Mouse (Mus musculus) neural tube, embryonic 14.5 days (tissue): ENCODE results near the gene Zdhhc5. TPM values are rescaled to one million over a fixed set of nuclear protein-coding genes. Genes with fewer than 3 reads are reported as not detected.

ENCODE experiments used
- ATAC-seq: fragments of 200-750 bp; cut with Nextera tagmentation; 2 replicates; pipeline ENCODE4 v1.8.0; 2017; ENCODE audit warnings: low read depth, mild to moderate bottlenecking, moderate TSS enrichment, moderate library complexity
- H3K27ac ChIP-seq: fragments of 300-500 bp; sonication (generic); 2 replicates; pipeline ENCODE4 v1.5.1; 2014; ENCODE audit warnings: low read depth, mild to moderate bottlenecking, control low read depth, low read length, moderate library complexity, mixed read lengths
- H3K27me3 ChIP-seq: fragments of 300-500 bp; sonication (generic); 2 replicates; pipeline ENCODE4 v1.6.1; 2014; ENCODE audit warnings: low read length; ENCODE audit not compliant: control insufficient read depth, insufficient read depth
- H3K36me3 ChIP-seq: fragments of 300-500 bp; sonication (generic); 2 replicates; pipeline ENCODE4 v1.6.1; 2014; ENCODE audit warnings: low read length, mixed read lengths; ENCODE audit not compliant: control insufficient read depth, insufficient read depth
- H3K4me1 ChIP-seq: fragments of 300-500 bp; sonication (generic); 2 replicates; pipeline ENCODE4 v1.6.1; 2014; ENCODE audit warnings: low read length; ENCODE audit not compliant: control insufficient read depth, insufficient read depth
- H3K4me2 ChIP-seq: fragments of 300-500 bp; sonication (generic); 2 replicates; pipeline ENCODE4 v1.6.1; 2014; ENCODE audit warnings: mild to moderate bottlenecking, low read depth, low read length, control low read depth
- H3K4me3 ChIP-seq: fragments of 300-500 bp; sonication (generic); 2 replicates; pipeline ENCODE4 v1.5.1; 2014; ENCODE audit warnings: low read depth, low read length, control low read depth, mixed read lengths
- H3K9ac ChIP-seq: fragments of 300-500 bp; sonication (generic); replicated peaks from 2 replicates; pipeline ENCODE4 v1.6.1; 2014; ENCODE audit warnings: low read depth, mild to moderate bottlenecking, control low read depth, low read length, mixed read lengths
- H3K9me3 ChIP-seq: fragments of 300-500 bp; sonication (generic); 2 replicates; pipeline ENCODE4 v1.6.1; 2016; ENCODE audit warnings: low read length; ENCODE audit not compliant: control insufficient read depth
- WGBS: fragments of 180-500 bp; shearing (Covaris S2); extraction: QIAGEN DNeasy Blood & Tissue Kit; methylation state at CpG from one replicate; pipeline ENCODE4 v1.1.7; 2014; 5-methylcytosine and 5-hydroxymethylcytosine counted together
- polyA plus RNA-seq: library from polyadenylated mRNA; unstranded; fragments of >200 nt; fragmentation: Nextera tagmentation; extraction: Ambion mirVana; gene quantifications from 2 replicates; pipeline ENCODE4 v1.2.1, GENCODE M21; 2014

Gene Zdhhc5
- polyA plus RNA-seq: 22.8 and 23.9 TPM in 2 replicates

GRCm38 (mm10) chr2:84714811-84715561, at the start of gene Zdhhc5:
Gene Zdhhc5, minus strand, starts transcription at chr2:84715180.
- Histone ChIP-seq H3K27me3 (no peaks in the 10 kb centered on the region), H3K9ac (peak within 1 kb of the TSS; percentile 92), H3K4me2 (peak within 1 kb of the TSS; percentile 71), H3K4me3 (peak within 1 kb of the TSS; percentile 91), H3K27ac (peak within 1 kb of the TSS; percentile 95), H3K4me1 (peaks cover 13% of the 10 kb centered on the region; the same call in 1 of the 2 replicates), H3K36me3 (peaks cover 10% of the 10 kb centered on the region; the same call in 1 of the 2 replicates), H3K9me3 (no peaks in the 10 kb centered on the region)
- WGBS: under 1% methylated on average over 89 of the region's 107 CpGs
- peak; percentile 96 for ATAC-seq

GRCm38 (mm10) chr2:84762818-84763217, 47.8 kb upstream of the Zdhhc5 start:
- no peaks in the 10 kb centered on the region for H3K9me3 ChIP-seq
- H3K4me1 ChIP-seq: no peaks in the 10 kb centered on the region
- no peak overlapping the region for H3K9ac ChIP-seq
- no peak for ATAC-seq
- WGBS: 56% methylated on average over 1 of the region's 1 CpGs
- no peaks in the 10 kb centered on the region for H3K36me3 ChIP-seq
- no peak overlapping the region for H3K4me3 ChIP-seq
- no peak overlapping the region for H3K27ac ChIP-seq
- no peak overlapping the region for H3K4me2 ChIP-seq
- H3K27me3 ChIP-seq: no peaks in the 10 kb centered on the region

- WGBS: 52% methylated on average over 4 of the region's 4 CpGs
- ATAC-seq: no peak
- Histone ChIP-seq H3K36me3 (no peaks in the 10 kb centered on the region), H3K9me3 (no peaks in the 10 kb centered on the region), H3K9ac (no peak overlapping the region), H3K4me3 (no peak overlapping the region), H3K27me3 (no peaks in the 10 kb centered on the region), H3K27ac (no peak overlapping the region), H3K4me2 (no peak overlapping the region), H3K4me1 (no peaks in the 10 kb centered on the region)
Measured at GRCm38 (mm10) chr2:84762295-84762694, 47.3 kb upstream of the Zdhhc5 start.

DNA sequence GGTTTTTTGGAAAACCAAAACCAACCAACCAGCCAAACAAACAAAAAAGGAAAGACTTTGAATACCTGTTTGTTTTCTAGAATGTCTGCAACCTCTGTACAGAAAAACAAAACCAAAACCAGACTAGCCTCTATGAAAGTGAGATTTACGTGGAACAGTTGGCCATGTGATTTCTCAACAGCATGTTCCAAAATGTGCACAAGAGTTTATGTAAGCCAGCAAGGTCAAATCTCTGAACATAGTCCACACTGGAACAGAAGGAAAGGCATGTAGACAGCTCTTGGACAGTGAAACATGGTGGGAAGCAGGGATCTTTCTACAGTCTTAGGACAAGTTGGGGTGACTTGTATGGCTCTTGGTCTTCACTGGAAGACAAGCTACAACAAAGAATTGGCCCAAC, 46.9 kb upstream of the Zdhhc5 start:
- WGBS: 94% methylated on average over 1 of the region's 1 CpGs
- no peak for ATAC-seq
- Histone ChIP-seq H3K4me3 (no peak overlapping the region), H3K27me3 (no peaks in the 10 kb centered on the region), H3K9me3 (no peaks in the 10 kb centered on the region), H3K4me1 (no peaks in the 10 kb centered on the region), H3K36me3 (no peaks in the 10 kb centered on the region), H3K27ac (no peak overlapping the region), H3K4me2 (no peak overlapping the region), H3K9ac (no peak overlapping the region)

DNA sequence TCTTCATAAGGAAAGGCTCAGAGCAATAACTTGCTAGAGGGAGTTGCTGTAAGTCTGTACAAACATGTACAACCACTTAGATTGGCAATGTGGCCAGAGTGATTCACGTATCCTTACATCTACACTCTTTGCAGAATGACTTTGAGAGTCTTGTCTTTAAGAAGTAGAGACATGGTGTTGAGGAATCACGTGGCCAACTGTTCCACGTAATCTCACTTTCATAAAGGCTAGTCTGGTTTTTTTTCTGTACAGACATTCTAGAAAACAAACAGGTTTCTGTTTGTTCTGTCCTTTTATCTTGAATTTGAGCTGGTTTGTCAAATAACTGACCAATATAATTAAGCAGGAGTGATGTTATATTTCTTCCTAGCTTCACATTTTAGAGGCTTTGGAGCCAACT, 46.3 kb upstream of the Zdhhc5 start:
- Histone ChIP-seq H3K36me3 (no peaks in the 10 kb centered on the region), H3K27ac (no peak overlapping the region), H3K9ac (no peak overlapping the region), H3K27me3 (no peaks in the 10 kb centered on the region), H3K4me3 (no peak overlapping the region), H3K4me1 (no peaks in the 10 kb centered on the region), H3K9me3 (no peaks in the 10 kb centered on the region), H3K4me2 (no peak overlapping the region)
- 90% methylated on average over 3 of the region's 3 CpGs for WGBS
- no peak for ATAC-seq

- WGBS: 73% methylated on average over 8 of the region's 8 CpGs
- H3K27ac ChIP-seq: no peak overlapping the region
Measured at GRCm38 (mm10) chr2:84760777-84761176, 45.8 kb upstream of the Zdhhc5 start.

DNA sequence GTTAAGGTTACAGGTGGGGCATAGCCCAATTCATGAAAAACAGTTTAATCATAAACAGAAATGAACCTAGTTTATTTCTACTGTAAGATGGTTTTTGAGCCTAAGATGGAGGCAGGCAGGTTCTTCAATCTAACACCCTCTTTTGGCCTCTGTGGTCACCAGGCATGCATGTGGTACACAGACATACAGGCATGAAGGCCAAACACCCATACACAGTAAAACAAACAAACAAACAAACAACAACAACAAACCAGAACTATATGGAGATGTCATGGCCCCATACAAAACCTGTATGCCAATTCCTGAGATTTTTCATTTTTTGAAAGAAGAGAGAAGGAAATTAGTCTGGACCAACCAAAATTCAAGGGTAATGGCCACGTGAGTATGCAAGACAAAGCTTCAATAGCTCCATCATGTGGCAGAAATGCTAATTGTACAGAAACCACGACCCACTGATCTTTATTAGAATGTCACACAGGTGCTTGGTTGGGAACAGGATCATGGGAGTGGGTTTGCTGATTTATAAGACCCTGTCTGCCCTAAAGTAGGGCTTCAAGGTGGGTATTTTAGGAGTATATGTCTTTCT, 43.7 kb upstream of the Zdhhc5 start:
- Histone ChIP-seq H3K4me3 (no peak overlapping the region), H3K4me2 (no peak overlapping the region), H3K9ac (no peak overlapping the region), H3K36me3 (no peaks in the 10 kb centered on the region), H3K27ac (no peak overlapping the region), H3K4me1 (no peaks in the 10 kb centered on the region), H3K9me3 (no peaks in the 10 kb centered on the region), H3K27me3 (no peaks in the 10 kb centered on the region)
- ATAC-seq: peak; percentile 75; the same call in 1 of the 2 replicates
- WGBS: 5% methylated on average over 2 of the region's 2 CpGs

More at GRCm38 (mm10) chr2:84760777-84761176, 45.8 kb upstream of the Zdhhc5 start:
- Histone ChIP-seq H3K4me2 (no peak overlapping the region), H3K27me3 (no peaks in the 10 kb centered on the region), H3K4me3 (no peak overlapping the region), H3K9ac (no peak overlapping the region), H3K4me1 (no peaks in the 10 kb centered on the region), H3K9me3 (no peaks in the 10 kb centered on the region), H3K36me3 (no peaks in the 10 kb centered on the region)
- ATAC-seq: no peak

- 57% methylated on average over 7 of the region's 7 CpGs for WGBS
- Histone ChIP-seq H3K27me3 (no peaks in the 10 kb centered on the region), H3K9ac (no peak overlapping the region), H3K4me3 (no peak overlapping the region), H3K4me2 (no peak overlapping the region), H3K27ac (no peak overlapping the region), H3K9me3 (no peaks in the 10 kb centered on the region), H3K36me3 (no peaks in the 10 kb centered on the region), H3K4me1 (no peaks in the 10 kb centered on the region)
- no peak for ATAC-seq
Measured at GRCm38 (mm10) chr2:84757026-84757682, 42.2 kb upstream of the Zdhhc5 start.

DNA sequence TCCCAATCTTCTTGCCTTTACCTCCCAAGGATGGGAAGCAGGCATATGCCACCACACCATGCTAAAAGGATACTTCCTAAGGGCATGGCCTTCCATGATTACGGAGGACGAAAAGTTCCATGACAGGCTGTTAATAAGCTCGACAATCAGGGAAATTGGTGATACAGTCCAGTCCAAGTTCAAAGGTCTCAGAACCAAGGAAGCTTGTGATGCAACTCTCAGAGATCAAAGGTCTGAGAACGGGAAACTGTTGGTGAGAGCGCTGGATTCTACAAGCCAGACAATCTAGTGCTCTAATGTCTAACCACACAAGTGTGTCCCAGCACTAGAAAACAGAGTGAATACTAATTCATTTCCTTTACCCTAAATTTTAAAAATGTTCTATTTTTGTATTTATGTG, 41.3 kb upstream of the Zdhhc5 start:
- no peak overlapping the region for H3K9ac ChIP-seq
- WGBS: 92% methylated on average over 5 of the region's 5 CpGs
- ATAC-seq: no peak
- no peaks in the 10 kb centered on the region for H3K27me3 ChIP-seq
- H3K36me3 ChIP-seq: no peaks in the 10 kb centered on the region
- H3K9me3 ChIP-seq: no peaks in the 10 kb centered on the region
- H3K27ac ChIP-seq: no peak overlapping the region
- H3K4me3 ChIP-seq: no peak overlapping the region
- no peaks in the 10 kb centered on the region for H3K4me1 ChIP-seq
- no peak overlapping the region for H3K4me2 ChIP-seq
